ENCODE assay signal across 14 mouse cellular contexts in the genomic region with DNA sequence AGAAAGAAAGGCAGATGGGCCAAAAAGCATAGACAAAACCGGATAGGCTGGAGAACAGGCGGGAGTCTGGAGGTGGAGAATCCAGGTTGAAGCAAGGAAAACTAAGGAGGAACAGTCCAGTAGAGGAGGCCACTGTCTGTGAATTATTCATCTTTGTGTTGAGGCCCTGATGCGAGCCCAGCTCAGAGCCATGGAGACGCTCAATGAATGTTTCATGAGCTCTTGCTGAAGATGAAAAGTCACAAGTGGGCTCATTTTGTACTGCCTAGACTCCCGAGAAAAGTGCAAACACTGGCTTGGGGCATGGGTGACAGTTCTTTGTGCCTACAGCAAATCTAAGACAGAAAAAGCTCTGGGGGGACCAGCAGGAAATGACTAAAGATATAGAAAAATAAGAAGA. TPM values are rescaled to one million over a fixed set of nuclear protein-coding genes. Genes with fewer than 3 reads are reported as not detected.
A peak's percentile ranks its signal among the peaks of the same experiment; 100 is the strongest.
DNase-seq lines count a peak whose midpoint lies in the region; ATAC-seq lines count a peak whose summit lies in the region.
"Had no signal": no experiment of that assay in that cellular context is flagged by ENCODE, and none has a peak within 500 bp of the region (broad histone marks: within the 10 kb centered on the region; RNA-seq: fewer than 3 reads in every experiment).

No protein-coding gene starts in this region.

- ATAC-seq in liver, embryonic 13.5 days (ENCODE audit: low read depth), result no peak
- no peak for ATAC-seq in forebrain, embryonic 11.5 days (replicated peaks; ENCODE audit: low FRiP score)
- no peak for ATAC-seq in hindbrain, embryonic 14.5 days (ENCODE audit: low FRiP score)
- ATAC-seq in neural tube, embryonic 12.5 days (ENCODE audit: low FRiP score, low read depth), result no peak
- ATAC-seq: inflammation-experienced regulatory T-cells, adult 6 months had no signal

- H3K4me2 ChIP-seq in liver, embryonic 13.5 days, result no peak overlapping the region
- H3K4me2 ChIP-seq in forebrain, embryonic 11.5 days (ENCODE audit: low read depth, low read length, severe bottlenecking), result 0 out of 2 replicates have a peak overlapping the region, but pooled peaks have one; percentile 8
- peak overlapping the region; percentile 81 for H3K4me2 ChIP-seq in hindbrain, embryonic 14.5 days (replicated peaks)
- peak overlapping the region; percentile 79 for H3K4me2 ChIP-seq in neural tube, embryonic 12.5 days (replicated peaks)
- H3K4me2 ChIP-seq: embryonic facial prominence, embryonic 12.5 days had no signal

- DNase-seq in liver, embryonic 13.5 days, result no peak
- DNase-seq in liver, result no peak
- no peak for DNase-seq in forebrain, embryonic 11.5 days (ENCODE audit: low spot score)
- peak; percentile 35 for DNase-seq in hindbrain, embryonic 14.5 days (ENCODE audit: low spot score)
- DNase-seq in ovary, postnatal 36 days (ENCODE audit: low spot score), result no peak
- DNase-seq in layer of hippocampus, postnatal 25 days (ENCODE audit: extremely low spot score in 1 of 2, low spot score in 1 of 2), result no peak
- DNase-seq: adrenal gland, postnatal 25 days; kidney, postnatal 4 days; lung, postnatal 10 days; thymus, adult 2 months had no signal

- H3K36me3 ChIP-seq in liver, embryonic 13.5 days, result peaks cover 48% of the 10 kb centered on the region
- H3K36me3 ChIP-seq in forebrain, embryonic 11.5 days (ENCODE audit: control insufficient read depth, insufficient read depth, low read length), result peaks cover 5% of the 10 kb centered on the region; the same call in 1 of the 2 replicates
- H3K36me3 ChIP-seq in hindbrain, embryonic 14.5 days (replicated peaks; ENCODE audit: control insufficient read depth, insufficient read depth), result peaks cover 42% of the 10 kb centered on the region
- peaks cover 38% of the 10 kb centered on the region for H3K36me3 ChIP-seq in neural tube, embryonic 12.5 days

- H3K27ac ChIP-seq in liver, embryonic 13.5 days, result no peak overlapping the region
- peak overlapping the region; percentile 3; the same call in 1 of the 2 replicates for H3K27ac ChIP-seq in forebrain, embryonic 11.5 days (ENCODE audit: low read depth, low read length)
- 0 out of 2 replicates have a peak overlapping the region, but pooled peaks have one; percentile 58 for H3K27ac ChIP-seq in hindbrain, embryonic 14.5 days
- H3K27ac ChIP-seq in neural tube, embryonic 12.5 days, result no peak overlapping the region
- H3K27ac ChIP-seq: embryonic facial prominence, embryonic 12.5 days had no signal

- H3K4me3 ChIP-seq in liver, embryonic 13.5 days (replicated peaks), result no peak overlapping the region
- no peak overlapping the region; the same call in 1 of the 2 replicates for H3K4me3 ChIP-seq in forebrain, embryonic 11.5 days (ENCODE audit: low read depth, low read length)
- peak overlapping the region; percentile 19 for H3K4me3 ChIP-seq in hindbrain, embryonic 14.5 days (replicated peaks; ENCODE audit: low read length)
- H3K4me3 ChIP-seq in neural tube, embryonic 12.5 days, result 0 out of 2 replicates have a peak overlapping the region, but pooled peaks have one; percentile 5
- H3K4me3 ChIP-seq: embryonic facial prominence, embryonic 12.5 days; heart, embryonic 12.5 days had no signal

- peaks cover 97% of the 10 kb centered on the region for H3K4me1 ChIP-seq in liver, embryonic 13.5 days (replicated peaks)
- H3K4me1 ChIP-seq in forebrain, embryonic 11.5 days (replicated peaks; ENCODE audit: control insufficient read depth, insufficient read depth, low read length), result peaks cover 19% of the 10 kb centered on the region
- peaks cover 68% of the 10 kb centered on the region for H3K4me1 ChIP-seq in hindbrain, embryonic 14.5 days (replicated peaks; ENCODE audit: control insufficient read depth, insufficient read depth, low read length)
- peaks cover 53% of the 10 kb centered on the region for H3K4me1 ChIP-seq in neural tube, embryonic 12.5 days

- peak overlapping the region; percentile 17; the same call in 1 of the 2 replicates for H3K9ac ChIP-seq in liver, embryonic 13.5 days
- H3K9ac ChIP-seq in forebrain, embryonic 11.5 days (ENCODE audit: low read length), result no peak overlapping the region
- peak overlapping the region; percentile 44; the same call in 1 of the 2 replicates for H3K9ac ChIP-seq in hindbrain, embryonic 14.5 days
- H3K9ac ChIP-seq in neural tube, embryonic 12.5 days, result 0 out of 2 replicates have a peak overlapping the region, but pooled peaks have one; percentile 27
- H3K9ac ChIP-seq: embryonic facial prominence, embryonic 12.5 days; heart, embryonic 12.5 days had no signal

- H3K27me3 ChIP-seq in liver, embryonic 13.5 days, result no peaks in the 10 kb centered on the region
- H3K27me3 ChIP-seq in forebrain, embryonic 11.5 days (ENCODE audit: control insufficient read depth, insufficient read depth, low read length), result no peaks in the 10 kb centered on the region
- H3K27me3 ChIP-seq in hindbrain, embryonic 14.5 days (ENCODE audit: control insufficient read depth, insufficient read depth, low read length), result no peaks in the 10 kb centered on the region
- no peaks in the 10 kb centered on the region for H3K27me3 ChIP-seq in neural tube, embryonic 12.5 days (replicated peaks)
- H3K27me3 ChIP-seq: embryonic facial prominence, embryonic 12.5 days; heart, embryonic 12.5 days had no signal

- H3K9me3 ChIP-seq in liver, embryonic 13.5 days (replicated peaks), result no peaks in the 10 kb centered on the region
- no peaks in the 10 kb centered on the region for H3K9me3 ChIP-seq in forebrain, embryonic 11.5 days (ENCODE audit: control insufficient read depth, low read length)
- no peaks in the 10 kb centered on the region for H3K9me3 ChIP-seq in hindbrain, embryonic 14.5 days (ENCODE audit: control insufficient read depth, low read length)
- no peaks in the 10 kb centered on the region for H3K9me3 ChIP-seq in neural tube, embryonic 12.5 days
- H3K9me3 ChIP-seq: embryonic facial prominence, embryonic 12.5 days; heart, embryonic 12.5 days had no signal

- WGBS in liver, embryonic 13.5 days (ENCODE audit: insufficient replicate concordance), result 76% methylated on average over 5 of the region's 5 CpGs
- 65% methylated on average over 5 of the region's 5 CpGs for WGBS in forebrain, embryonic 11.5 days
- WGBS in hindbrain, embryonic 14.5 days, result 32% methylated on average over 5 of the region's 5 CpGs
- 43% methylated on average over 5 of the region's 5 CpGs for WGBS in neural tube, embryonic 12.5 days

RNA-seq across cellular contexts. Expression of a gene that starts 3.7 kb away (rescaled TPM):
- 66.8 and 76.0 TPM in 2 replicates for polyA plus RNA-seq in liver, embryonic 13.5 days (2015; fragmentation: Nextera tagmentation; extraction: Ambion mirVana)
- 75.9 and 83.8 TPM in 2 replicates for polyA plus RNA-seq in forebrain, embryonic 11.5 days (2014; fragmentation: Nextera tagmentation; extraction: Ambion mirVana)
- polyA plus RNA-seq in hindbrain, embryonic 14.5 days (2014; fragmentation: Nextera tagmentation; extraction: Ambion mirVana), result 70.5 and 87.5 TPM in 2 replicates
- 133 and 135 TPM in 2 replicates for polyA plus RNA-seq in neural tube, embryonic 12.5 days (2016; fragmentation: Nextera tagmentation; extraction: Ambion mirVana)
- total RNA-seq in layer of hippocampus, postnatal 25 days (2021), result 100 to 1,000 TPM; 164 to 182 TPM

RNA-seq across cellular contexts. Expression of a gene that starts 56.5 kb away (rescaled TPM):
- polyA plus RNA-seq in liver, embryonic 13.5 days (2015; fragmentation: Nextera tagmentation; extraction: Ambion mirVana), result 5.3 and 7.3 TPM in 2 replicates
- 5.9 and 6.1 TPM in 2 replicates for polyA plus RNA-seq in forebrain, embryonic 11.5 days (2014; fragmentation: Nextera tagmentation; extraction: Ambion mirVana)
- 24.7 and 25.7 TPM in 2 replicates for polyA plus RNA-seq in hindbrain, embryonic 14.5 days (2014; fragmentation: Nextera tagmentation; extraction: Ambion mirVana)
- 11.4 and 13.3 TPM in 2 replicates for polyA plus RNA-seq in neural tube, embryonic 12.5 days (2016; fragmentation: Nextera tagmentation; extraction: Ambion mirVana)
- total RNA-seq in layer of hippocampus, postnatal 25 days (2021), result 10 to 100 TPM; 26.3 to 27.9 TPM
- polyA plus RNA-seq: inflammation-experienced regulatory T-cells, adult 6 months had no signal

Comparison
In these comparisons a context has a peak if more than half of its experiments do, and no peak if none do; other contexts are left out.
1. H3K27ac ChIP-seq: peak in forebrain, embryonic 11.5 days (single experiment) and hindbrain, embryonic 14.5 days (single experiment); none in liver, embryonic 13.5 days (single experiment) and neural tube, embryonic 12.5 days (single experiment).
2. H3K4me3 ChIP-seq: peak in hindbrain, embryonic 14.5 days (single experiment) and neural tube, embryonic 12.5 days (single experiment); none in liver, embryonic 13.5 days (single experiment) and forebrain, embryonic 11.5 days (single experiment).